Mouse (Mus musculus): ENCODE results near the gene Tmed4.

DNA sequence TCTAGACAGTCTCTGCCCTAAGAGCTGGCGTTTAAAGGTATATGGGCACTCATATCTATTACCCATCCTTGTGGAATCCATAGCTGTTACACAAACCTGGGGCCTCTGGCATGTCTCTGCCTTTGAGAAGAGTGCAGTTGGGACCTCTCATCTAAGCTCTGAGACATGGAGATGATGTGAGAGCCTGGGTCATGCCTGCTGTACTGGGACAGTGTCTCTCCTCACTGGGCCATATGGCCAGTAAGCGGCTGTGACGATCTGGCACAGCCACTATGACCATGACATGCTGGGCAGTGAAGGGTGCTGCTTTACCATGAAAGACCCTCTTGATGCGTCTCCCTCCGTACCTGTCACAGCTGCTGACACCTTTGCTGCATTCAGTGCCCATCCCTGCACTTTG is 22.4 kb downstream of the Tmed4 start:
- TF ChIP-seq CTCF (IDR thresholded peaks at IDR 0.05; ENCODE audit: low read depth) (no peak), EP300 (IDR thresholded peaks at IDR 0.05; ENCODE audit: low read depth) (no peak)
